Mouse (Mus musculus): ENCODE data around the gene Slc35e2. TPM values are rescaled to one million over a fixed set of nuclear protein-coding genes. Genes with fewer than 3 reads are reported as not detected.
"Not testable (repeated sequence)": the region's sequence is repeated elsewhere in the genome, so short reads cannot be mapped to it uniquely, and the experiment has no call there.

Slc35e2 gene
- polyA plus RNA-seq, 1 experiment from 2014 or later, result 9.3 TPM

DNA sequence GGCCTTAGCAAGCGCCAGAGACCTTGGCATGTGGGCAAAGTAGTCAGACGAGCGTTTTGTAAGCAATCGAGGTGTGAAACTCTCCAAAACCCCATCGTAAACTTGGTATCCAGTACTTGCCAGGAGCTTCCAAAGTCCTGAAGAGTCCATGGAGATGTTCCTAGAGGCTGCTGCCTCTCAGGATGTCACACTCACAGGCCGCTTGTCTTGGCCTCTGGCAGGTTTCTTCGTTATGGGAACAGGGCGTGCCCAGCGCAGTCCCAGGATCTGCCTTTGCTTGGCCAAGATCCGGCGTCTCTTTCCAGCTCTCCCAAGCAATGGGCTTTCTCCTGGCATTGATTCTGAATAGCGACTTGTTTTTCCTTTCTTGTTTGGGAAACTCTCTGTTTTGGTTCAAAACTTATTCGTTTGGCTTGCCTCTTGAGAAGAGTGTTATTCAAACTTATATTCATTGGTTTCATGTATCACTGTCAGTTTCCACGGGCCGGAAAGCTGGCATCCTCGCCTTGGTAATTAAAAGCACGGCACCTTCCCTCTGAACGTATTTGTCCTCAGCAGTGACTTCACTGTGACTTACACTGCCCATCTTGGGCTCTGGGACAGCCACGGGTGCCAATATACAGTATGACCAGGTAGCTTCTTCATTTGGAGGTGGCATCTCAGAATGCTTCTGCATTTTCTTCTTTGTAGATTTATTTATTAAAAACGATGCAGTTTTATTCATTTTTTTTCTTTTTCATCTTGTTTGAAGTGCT is 36.7 kb upstream of the Slc35e2 start:
- H3K4me2 ChIP-seq (replicated peaks), result peak overlapping the region; percentile 81
- peak overlapping the region; percentile 85 for H3K27ac ChIP-seq (replicated peaks)
- WGBS, result 8% methylated on average over 20 of the region's 20 CpGs
- H3K4me3 ChIP-seq (replicated peaks), result peak overlapping the region; percentile 97
- peaks cover 24% of the 10 kb centered on the region for H3K36me3 ChIP-seq
- peak overlapping the region; percentile 88 for H3K9ac ChIP-seq
- H3K4me1 ChIP-seq, result peaks cover 44% of the 10 kb centered on the region
- H3K9me3 ChIP-seq (replicated peaks), result no peaks in the 10 kb centered on the region
- ATAC-seq (ENCODE audit: insufficient number of reproducible peaks, low FRiP score, low TSS enrichment, low read depth), result no peak
- H3K27me3 ChIP-seq, result no peaks in the 10 kb centered on the region

DNA sequence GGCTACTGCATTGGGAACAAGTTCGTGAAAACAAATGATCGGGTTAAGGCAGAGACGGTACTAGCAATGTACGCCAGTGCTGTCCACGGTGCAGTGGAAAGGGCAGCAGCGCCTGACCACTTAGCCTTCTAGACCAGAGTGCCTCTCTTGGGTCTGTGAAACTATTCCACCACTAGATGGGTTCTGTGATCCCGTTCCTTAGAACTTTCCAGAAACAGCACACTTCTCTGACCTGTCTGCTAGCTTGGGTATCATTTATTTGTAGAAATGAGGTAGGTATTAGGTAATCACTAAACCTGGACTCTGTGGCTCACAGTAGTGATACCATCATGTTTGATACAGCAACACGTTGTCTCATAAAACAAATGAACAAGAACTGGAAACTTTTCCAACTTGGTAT is 34.7 kb upstream of the Slc35e2 start:
- Histone ChIP-seq H3K4me2 (replicated peaks) (no peak overlapping the region), H3K27ac (replicated peaks) (no peak overlapping the region), H3K4me1 (peaks cover 39% of the 10 kb centered on the region), H3K27me3 (no peaks in the 10 kb centered on the region), H3K36me3 (0 out of 2 replicates have a peak, but pooled peaks cover 4% of the 10 kb centered on the region), H3K9me3 (replicated peaks) (no peaks in the 10 kb centered on the region), H3K4me3 (replicated peaks) (no peak overlapping the region), H3K9ac (no peak overlapping the region)
- no peak for ATAC-seq (ENCODE audit: insufficient number of reproducible peaks, low FRiP score, low TSS enrichment, low read depth)
- 75% methylated on average over 8 of the region's 8 CpGs for WGBS

DNA sequence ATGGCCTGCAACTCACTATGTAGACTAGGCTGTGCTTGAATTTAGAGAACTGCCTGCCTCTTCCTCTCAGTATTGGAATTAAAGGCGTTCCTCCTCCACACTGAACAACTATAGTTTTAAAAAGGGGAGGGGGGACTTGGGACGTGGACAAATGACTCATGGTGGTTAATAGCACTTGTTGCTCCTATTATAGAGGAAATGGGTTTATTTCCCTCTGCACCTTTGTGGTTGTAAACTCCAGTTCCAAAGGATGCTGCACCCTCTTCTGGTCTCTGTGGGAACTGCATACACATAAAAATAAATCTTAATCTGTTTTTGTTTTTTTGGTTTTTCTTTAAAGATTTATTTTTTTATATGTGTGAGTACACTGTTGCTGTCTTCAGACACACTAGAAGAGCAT is 33.0 kb upstream of the Slc35e2 start:
- no peak overlapping the region for H3K4me3 ChIP-seq (replicated peaks)
- no peak for ATAC-seq (ENCODE audit: insufficient number of reproducible peaks, low FRiP score, low TSS enrichment, low read depth)
- no peak overlapping the region for H3K27ac ChIP-seq (replicated peaks)
- H3K4me1 ChIP-seq, result peaks cover 27% of the 10 kb centered on the region
- H3K9ac ChIP-seq, result no peak overlapping the region
- H3K9me3 ChIP-seq (replicated peaks), result no peaks in the 10 kb centered on the region
- no peaks in the 10 kb centered on the region for H3K36me3 ChIP-seq
- 41% methylated on average over 2 of the region's 2 CpGs for WGBS
- H3K4me2 ChIP-seq (replicated peaks), result no peak overlapping the region
- no peaks in the 10 kb centered on the region for H3K27me3 ChIP-seq

DNA sequence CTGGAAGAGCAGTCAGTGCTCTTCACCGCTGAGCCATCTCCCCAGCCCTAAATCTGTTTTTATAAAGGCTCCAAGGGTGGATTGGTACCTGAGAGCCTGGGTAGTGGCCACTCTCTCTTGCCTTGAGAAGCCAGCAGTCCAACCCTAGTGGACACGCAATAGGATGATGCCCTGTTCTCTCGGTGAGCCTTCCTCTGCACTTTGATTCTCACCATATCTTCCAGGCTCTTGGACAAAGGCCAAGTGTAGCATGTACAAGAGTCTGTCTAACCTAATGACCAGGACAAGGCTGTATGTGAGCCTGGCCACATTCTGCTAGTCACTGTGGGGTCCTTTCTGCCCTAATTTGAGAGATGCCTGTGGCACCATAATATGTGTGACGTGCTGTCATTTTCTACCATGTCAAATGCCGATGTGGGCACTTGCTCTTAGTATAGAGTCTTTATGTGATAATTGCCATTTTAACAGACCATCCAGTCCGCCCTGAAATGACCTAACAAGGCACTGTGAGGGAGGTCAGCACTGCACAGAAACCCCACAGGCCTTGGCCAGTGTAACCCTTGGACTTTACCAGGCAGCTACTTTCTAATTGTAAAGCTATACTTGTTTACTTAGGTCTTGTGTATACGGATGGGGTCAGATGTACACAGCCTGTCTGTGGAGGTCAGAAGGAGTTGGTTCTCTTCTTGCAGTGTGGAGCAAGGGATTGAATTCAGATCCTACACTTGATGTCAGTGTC is 32.4 kb upstream of the Slc35e2 start:
- Histone ChIP-seq H3K4me3 (replicated peaks) (no peak overlapping the region), H3K4me2 (replicated peaks) (no peak overlapping the region), H3K27ac (replicated peaks) (no peak overlapping the region), H3K4me1 (peaks cover 27% of the 10 kb centered on the region), H3K9me3 (replicated peaks) (no peaks in the 10 kb centered on the region), H3K27me3 (no peaks in the 10 kb centered on the region), H3K9ac (no peak overlapping the region), H3K36me3 (no peaks in the 10 kb centered on the region)
- ATAC-seq (ENCODE audit: insufficient number of reproducible peaks, low FRiP score, low TSS enrichment, low read depth), result no peak
- WGBS, result 86% methylated on average over 7 of the region's 7 CpGs

DNA sequence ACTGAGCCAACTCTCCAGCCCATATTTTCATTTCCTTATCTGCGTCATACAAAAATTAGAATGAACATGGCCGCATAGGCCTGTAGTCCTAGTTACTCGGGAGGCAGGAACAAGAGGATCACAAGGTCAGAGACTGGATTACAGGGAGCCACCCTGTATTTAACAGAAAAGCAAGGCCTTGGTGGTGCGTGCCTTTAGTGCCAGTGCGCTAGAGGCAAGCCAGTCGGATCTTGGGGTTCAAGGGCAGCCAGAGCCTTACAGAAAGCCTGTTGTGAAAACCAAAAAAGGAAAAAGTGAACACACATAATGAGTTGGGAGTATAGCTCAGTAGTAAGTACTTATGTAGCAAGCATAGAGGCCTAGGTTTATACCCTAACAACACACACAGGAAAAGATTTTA is 31.4 kb upstream of the Slc35e2 start:
- 93% methylated on average over 6 of the region's 6 CpGs for WGBS
- no peak overlapping the region for H3K4me3 ChIP-seq (replicated peaks)
- H3K36me3 ChIP-seq, result no peaks in the 10 kb centered on the region
- peaks cover 20% of the 10 kb centered on the region for H3K4me1 ChIP-seq
- no peaks in the 10 kb centered on the region for H3K27me3 ChIP-seq
- ATAC-seq (ENCODE audit: insufficient number of reproducible peaks, low FRiP score, low TSS enrichment, low read depth), result no peak
- no peak overlapping the region for H3K9ac ChIP-seq
- no peak overlapping the region for H3K4me2 ChIP-seq (replicated peaks)
- H3K27ac ChIP-seq (replicated peaks), result no peak overlapping the region
- H3K9me3 ChIP-seq (replicated peaks), result no peaks in the 10 kb centered on the region

DNA sequence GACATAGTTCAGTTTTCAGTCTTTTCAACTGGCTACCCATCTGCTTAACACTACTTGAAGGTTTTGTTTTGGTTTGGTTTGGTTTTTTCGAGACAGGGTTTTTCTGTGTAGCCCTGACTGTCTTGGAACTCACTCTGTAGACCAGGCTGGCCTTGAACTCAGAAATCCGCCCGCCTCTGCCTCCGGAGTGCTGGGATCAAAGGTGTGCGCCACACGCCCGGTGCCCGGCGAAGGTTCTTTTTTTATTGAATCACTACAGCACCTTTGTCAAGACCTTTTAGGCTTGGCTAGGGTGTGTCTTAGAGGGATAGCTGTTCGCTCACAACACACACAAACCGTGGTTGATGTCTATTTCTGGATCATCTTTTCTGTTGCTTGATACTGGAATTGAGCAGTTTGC is 30.9 kb upstream of the Slc35e2 start:
- peaks cover 15% of the 10 kb centered on the region for H3K4me1 ChIP-seq
- not testable (repeated sequence) for H3K9ac ChIP-seq; H3K27ac ChIP-seq (replicated peaks); H3K36me3 ChIP-seq; ATAC-seq (ENCODE audit: insufficient number of reproducible peaks, low FRiP score, low TSS enrichment, low read depth); H3K4me2 ChIP-seq (replicated peaks); H3K9me3 ChIP-seq (replicated peaks); H3K27me3 ChIP-seq; H3K4me3 ChIP-seq (replicated peaks)
- WGBS, result 90% methylated on average over 11 of the region's 11 CpGs

DNA sequence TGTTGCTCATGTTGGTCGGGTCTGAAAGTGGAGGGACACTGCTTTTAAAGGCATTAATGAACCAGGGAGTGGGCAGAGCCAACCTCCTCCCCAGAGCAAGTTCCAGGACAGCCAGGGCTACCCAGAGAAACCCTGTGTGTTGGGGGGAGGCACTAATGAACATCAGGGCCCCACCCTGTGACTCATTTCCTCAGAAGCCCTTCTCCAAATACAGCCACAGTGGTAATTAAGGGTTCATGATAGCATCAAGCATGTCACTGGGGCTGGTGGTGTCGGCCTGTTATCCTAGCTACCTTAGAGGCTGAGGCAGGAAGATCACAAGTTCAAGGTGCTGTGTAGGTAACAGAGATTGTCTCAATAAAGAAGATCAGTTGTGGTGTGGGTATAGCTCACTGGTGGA is 29.8 kb upstream of the Slc35e2 start:
- no peak overlapping the region for H3K4me2 ChIP-seq (replicated peaks)
- peaks cover 7% of the 10 kb centered on the region for H3K4me1 ChIP-seq
- H3K27me3 ChIP-seq, result no peaks in the 10 kb centered on the region
- H3K36me3 ChIP-seq, result 0 out of 2 replicates have a peak, but pooled peaks cover 4% of the 10 kb centered on the region
- no peak overlapping the region for H3K9ac ChIP-seq
- no peaks in the 10 kb centered on the region for H3K9me3 ChIP-seq (replicated peaks)
- no peak overlapping the region for H3K27ac ChIP-seq (replicated peaks)
- no peak for ATAC-seq (ENCODE audit: insufficient number of reproducible peaks, low FRiP score, low TSS enrichment, low read depth)
- H3K4me3 ChIP-seq (replicated peaks), result no peak overlapping the region
- WGBS, result 76% methylated on average over 2 of the region's 2 CpGs

DNA sequence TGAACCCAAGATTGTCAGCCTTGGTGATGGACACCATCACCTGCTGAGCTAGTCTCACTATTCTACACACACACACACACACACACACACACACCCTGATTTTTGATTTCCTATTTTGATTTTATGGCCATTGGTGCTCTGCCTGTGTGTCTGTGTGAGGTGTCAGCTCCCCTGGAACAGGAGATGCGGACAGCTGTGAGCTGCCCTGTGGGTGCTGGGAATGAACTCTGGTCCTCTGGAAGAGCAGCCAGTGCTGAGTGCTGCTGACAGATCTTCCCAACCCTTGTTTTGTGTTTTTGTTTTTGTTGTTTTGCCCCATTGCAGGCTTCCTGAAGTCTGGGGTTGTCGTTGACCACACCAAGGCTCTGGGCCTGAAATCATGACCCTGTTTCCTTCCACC is 28.1 kb upstream of the Slc35e2 start:
- Histone ChIP-seq H3K27me3 (no peaks in the 10 kb centered on the region), H3K36me3 (peaks cover 19% of the 10 kb centered on the region), H3K4me3 (replicated peaks) (no peak overlapping the region), H3K9ac (no peak overlapping the region), H3K9me3 (replicated peaks) (no peaks in the 10 kb centered on the region), H3K4me2 (replicated peaks) (no peak overlapping the region), H3K4me1 (peaks cover 6% of the 10 kb centered on the region), H3K27ac (replicated peaks) (no peak overlapping the region)
- no peak for ATAC-seq (ENCODE audit: insufficient number of reproducible peaks, low FRiP score, low TSS enrichment, low read depth)
- 93% methylated on average over 2 of the region's 2 CpGs for WGBS

DNA sequence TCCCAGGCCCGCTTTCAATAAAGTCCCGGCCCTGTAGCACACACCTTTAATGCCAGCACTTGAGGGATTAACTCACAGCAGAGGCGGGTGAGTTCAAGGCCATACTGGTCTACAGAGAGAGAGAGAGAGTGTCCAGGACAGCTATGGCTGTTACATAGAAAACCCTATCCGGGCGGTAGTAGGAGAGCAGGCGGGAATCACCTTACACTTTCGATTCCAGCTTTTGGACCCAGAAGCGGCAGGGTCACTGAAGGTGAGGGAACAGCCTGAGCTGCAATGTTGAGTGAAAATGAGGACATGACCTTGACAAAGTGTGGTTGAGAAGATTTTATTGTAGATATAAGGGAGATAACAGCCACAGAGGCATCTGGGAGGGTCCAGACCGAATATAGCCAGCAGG is 27.3 kb upstream of the Slc35e2 start:
- no peak for ATAC-seq (ENCODE audit: insufficient number of reproducible peaks, low FRiP score, low TSS enrichment, low read depth)
- 93% methylated on average over 9 of the region's 9 CpGs for WGBS
- Histone ChIP-seq H3K4me3 (replicated peaks) (no peak overlapping the region), H3K27me3 (no peaks in the 10 kb centered on the region), H3K9me3 (replicated peaks) (no peaks in the 10 kb centered on the region), H3K4me2 (replicated peaks) (no peak overlapping the region), H3K9ac (no peak overlapping the region), H3K4me1 (peaks cover 6% of the 10 kb centered on the region), H3K27ac (replicated peaks) (no peak overlapping the region), H3K36me3 (peaks cover 19% of the 10 kb centered on the region)

DNA sequence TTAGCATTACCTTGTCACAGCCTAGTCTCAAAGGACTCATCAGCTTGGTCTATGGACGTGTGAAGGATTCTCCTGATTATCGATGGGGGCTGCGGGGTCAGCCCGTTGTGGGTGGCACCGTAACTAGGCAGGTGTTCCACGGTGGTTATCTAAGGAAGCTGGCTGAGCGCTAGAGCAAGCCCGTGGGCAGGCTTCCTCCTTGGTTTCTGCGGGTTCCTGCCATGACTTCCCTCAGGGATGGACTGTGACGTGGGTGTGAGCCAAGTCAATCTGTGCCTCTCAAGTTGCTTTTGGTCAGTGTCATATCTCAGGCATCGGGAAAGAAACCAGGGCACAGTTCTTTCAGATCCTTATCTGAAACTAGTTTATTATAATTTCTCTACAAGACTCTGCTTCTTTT is 26.3 kb upstream of the Slc35e2 start:
- H3K4me1 ChIP-seq, result peaks cover 6% of the 10 kb centered on the region
- H3K9ac ChIP-seq, result no peak overlapping the region
- no peak overlapping the region for H3K27ac ChIP-seq (replicated peaks)
- no peak for ATAC-seq (ENCODE audit: insufficient number of reproducible peaks, low FRiP score, low TSS enrichment, low read depth)
- no peaks in the 10 kb centered on the region for H3K9me3 ChIP-seq (replicated peaks)
- H3K27me3 ChIP-seq, result no peaks in the 10 kb centered on the region
- H3K36me3 ChIP-seq, result peaks cover 19% of the 10 kb centered on the region
- no peak overlapping the region for H3K4me3 ChIP-seq (replicated peaks)
- no peak overlapping the region for H3K4me2 ChIP-seq (replicated peaks)
- 85% methylated on average over 11 of the region's 11 CpGs for WGBS

DNA sequence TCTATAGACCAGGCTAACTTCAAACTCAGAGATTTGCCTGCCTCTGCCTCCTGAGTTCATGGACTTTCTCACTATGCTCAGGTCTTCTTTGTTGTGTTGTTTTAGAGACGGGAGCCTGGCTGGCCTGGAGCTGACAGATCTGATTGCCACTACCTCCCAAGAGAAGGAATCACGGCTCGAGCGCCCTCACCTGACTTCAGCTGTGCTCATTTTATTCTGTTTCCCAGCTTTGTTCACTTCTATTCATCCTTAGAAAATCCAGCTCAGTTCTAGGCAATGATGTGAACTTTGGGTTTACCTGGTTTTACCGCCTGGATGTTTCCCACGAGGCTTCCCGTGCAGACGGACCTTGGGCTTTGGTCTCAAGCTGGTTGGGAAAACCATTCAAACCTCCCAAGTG is 25.7 kb upstream of the Slc35e2 start:
- ATAC-seq (ENCODE audit: insufficient number of reproducible peaks, low FRiP score, low TSS enrichment, low read depth), result no peak
- Histone ChIP-seq H3K27me3 (no peaks in the 10 kb centered on the region), H3K4me2 (replicated peaks) (no peak overlapping the region), H3K27ac (replicated peaks) (no peak overlapping the region), H3K4me3 (replicated peaks) (no peak overlapping the region), H3K9me3 (replicated peaks) (no peaks in the 10 kb centered on the region), H3K9ac (no peak overlapping the region), H3K36me3 (peaks cover 19% of the 10 kb centered on the region), H3K4me1 (peaks cover 6% of the 10 kb centered on the region)
- 89% methylated on average over 8 of the region's 8 CpGs for WGBS
